Mouse (Mus musculus) MEL (cell line): ENCODE data around the gene Slc15a2. TPM values are rescaled to one million over a fixed set of nuclear protein-coding genes. Genes with fewer than 3 reads are reported as not detected.

ENCODE experiments used
- DNase-seq: peaks from one replicate; pipeline ENCODE4 v3.0.0; 2011; ENCODE audit warnings: low read depth, low spot score
- H3K27ac ChIP-seq: 2 replicates; pipeline ENCODE4 v1.5.1; 2012; ENCODE audit warnings: low read depth, mild to moderate bottlenecking, control low read depth, low read length, moderate library complexity; ENCODE audit not compliant: control insufficient read depth
- H3K27me3 ChIP-seq, 2 experiments: fragments of 150-350 bp in 1 of 2; sonication (generic) in 1 of 2; 2 replicates each; pipeline ENCODE4 v1.6.1; 2012; ENCODE audit warnings: low read length in 2 of 2, mild to moderate bottlenecking in 2 of 2, improper control_type of control experiment in 1 of 2, moderate library complexity in 1 of 2; ENCODE audit not compliant: insufficient read depth in 2 of 2, control insufficient read depth in 1 of 2
- H3K36me3 ChIP-seq, 2 experiments: 2 replicates each; pipeline ENCODE4 v1.6.1; 2012 to 2014; ENCODE audit warnings: low read length in 2 of 2, improper control_type of control experiment in 1 of 2, inconsistent platforms in 1 of 2, mild to moderate bottlenecking in 1 of 2; ENCODE audit not compliant: insufficient read depth in 2 of 2, control insufficient read depth in 1 of 2
- H3K4me1 ChIP-seq, 2 experiments: fragments of 150-350 bp in 1 of 2; sonication (generic) in 1 of 2; 2 replicates each; pipeline ENCODE4 v1.6.1; 2012; ENCODE audit warnings: low read length in 2 of 2, improper control_type of control experiment in 1 of 2, mild to moderate bottlenecking in 1 of 2; ENCODE audit not compliant: insufficient read depth in 2 of 2, control insufficient read depth in 1 of 2
- H3K4me3 ChIP-seq, 2 experiments: fragments of 150-350 bp in 1 of 2; sonication (generic) in 1 of 2; 2 replicates each; pipeline ENCODE4 v1.5.1; 2012; ENCODE audit warnings: low read depth in 2 of 2, low read length in 2 of 2, mild to moderate bottlenecking in 2 of 2, moderate library complexity in 2 of 2, control low read depth in 1 of 2, improper control_type of control experiment in 1 of 2; ENCODE audit not compliant: control insufficient read depth in 1 of 2, insufficient read depth in 1 of 2
- H3K79me2 ChIP-seq: 2 replicates; pipeline ENCODE4 v1.6.1; 2012; ENCODE audit warnings: mild to moderate bottlenecking, low read length, moderate library complexity; ENCODE audit not compliant: control insufficient read depth, poor library complexity, insufficient read depth
- H3K9ac ChIP-seq: 2 replicates; pipeline ENCODE4 v1.6.1; 2012; ENCODE audit warnings: low read depth, mild to moderate bottlenecking, control low read depth, low read length, moderate library complexity; ENCODE audit not compliant: control insufficient read depth, poor library complexity, severe bottlenecking
- H3K9me3 ChIP-seq: fragments of 150-350 bp; sonication (generic); replicated peaks from 2 replicates; pipeline ENCODE4 v1.6.1; 2012; ENCODE audit warnings: mild to moderate bottlenecking, low read length, improper control_type of control experiment, moderate library complexity; ENCODE audit not compliant: insufficient read depth
- BHLHE40 ChIP-seq: IDR thresholded peaks from 2 replicates; pipeline ENCODE4 v1.6.1; 2012; ENCODE audit warnings: low read depth, mild to moderate bottlenecking, inconsistent platforms, low read length, improper control_type of control experiment, borderline replicate concordance
- CHD1 ChIP-seq: IDR thresholded peaks from 2 replicates; pipeline ENCODE4 v1.6.1; 2012; ENCODE audit warnings: low read depth, mild to moderate bottlenecking, inconsistent platforms, low read length, improper control_type of control experiment
- CHD2 ChIP-seq: IDR thresholded peaks from 2 replicates; pipeline ENCODE4 v1.6.1; 2011; ENCODE audit warnings: low read length, improper control_type of control experiment
- ELF1 ChIP-seq: IDR thresholded peaks from 2 replicates; pipeline ENCODE4 v1.6.1; 2014; ENCODE audit warnings: low read depth, mild to moderate bottlenecking, inconsistent platforms, low read length, improper control_type of control experiment, moderate library complexity
- ETS1 ChIP-seq: IDR thresholded peaks from 2 replicates; pipeline ENCODE4 v1.6.1; 2012; ENCODE audit warnings: low read depth, mild to moderate bottlenecking, inconsistent platforms, low read length, improper control_type of control experiment, moderate library complexity
- GATA1 ChIP-seq: IDR thresholded peaks from 2 replicates; pipeline ENCODE4 v1.6.1; 2011; ENCODE audit warnings: low read depth, low read length, improper control_type of control experiment
- HCFC1 ChIP-seq: IDR thresholded peaks from 2 replicates; pipeline ENCODE4 v1.6.1; 2012; ENCODE audit warnings: low read depth, mild to moderate bottlenecking, inconsistent platforms, low read length, improper control_type of control experiment, moderate library complexity
- JUND ChIP-seq: IDR thresholded peaks from 2 replicates; pipeline ENCODE4 v1.6.1; 2011; ENCODE audit warnings: low read depth, mild to moderate bottlenecking, improper control_type of control experiment, low read length
- MXI1 ChIP-seq: IDR thresholded peaks from 2 replicates; pipeline ENCODE4 v1.6.1; 2011; ENCODE audit warnings: mild to moderate bottlenecking, low read depth, low read length, improper control_type of control experiment
- MYB ChIP-seq: IDR thresholded peaks from 2 replicates; pipeline ENCODE4 v1.6.1; 2011; ENCODE audit warnings: mild to moderate bottlenecking, low read depth, low read length, improper control_type of control experiment
- NRF1 ChIP-seq: IDR thresholded peaks from 2 replicates; pipeline ENCODE4 v1.6.1; 2014; ENCODE audit warnings: low read depth, mild to moderate bottlenecking, inconsistent platforms, low read length, improper control_type of control experiment, moderate library complexity; ENCODE audit not compliant: poor library complexity, insufficient read depth, severe bottlenecking
- POLR2A ChIP-seq, 2 experiments: IDR thresholded peaks; 2 replicates each; pipeline ENCODE4 v1.6.1; 2011 to 2012; ENCODE audit warnings: low read length in 2 of 2, mild to moderate bottlenecking in 2 of 2, control low read depth in 1 of 2, improper control_type of control experiment in 1 of 2, low read depth in 1 of 2, moderate library complexity in 1 of 2; ENCODE audit not compliant: control insufficient read depth in 1 of 2, insufficient read depth in 1 of 2, poor library complexity in 1 of 2
- RCOR1 ChIP-seq: IDR thresholded peaks from 2 replicates; pipeline ENCODE4 v1.6.1; 2012; ENCODE audit warnings: low read depth, mild to moderate bottlenecking, inconsistent platforms, low read length, improper control_type of control experiment
- ZC3H11A ChIP-seq: IDR thresholded peaks from 2 replicates; pipeline ENCODE4 v1.6.1; 2012; ENCODE audit warnings: low read depth, mild to moderate bottlenecking, inconsistent platforms, low read length, improper control_type of control experiment
- ZKSCAN1 ChIP-seq: IDR thresholded peaks from 2 replicates; pipeline ENCODE4 v1.6.1; 2012; ENCODE audit warnings: low read depth, mild to moderate bottlenecking, inconsistent platforms, low read length, improper control_type of control experiment, moderate library complexity
- ZNF384 ChIP-seq: IDR thresholded peaks from 2 replicates; pipeline ENCODE4 v1.6.1; 2012; ENCODE audit warnings: low read depth, mild to moderate bottlenecking, inconsistent platforms, low read length, improper control_type of control experiment
- polyA plus RNA-seq, 2 experiments: library from polyadenylated mRNA; stranded (reverse) in 1 of 2; unstranded in 1 of 2; fragments of >175 nt in 1 of 2; fragments of >200 nt in 1 of 2; gene quantifications; 2 replicates each; pipeline versions ENCODE4 v1.2.1 to v1.2.4; 2012; ENCODE audit warnings: low replicate concordance in 2 of 2, low read depth in 1 of 2; ENCODE audit not compliant: insufficient read length in 2 of 2, insufficient read depth in 1 of 2, missing spikeins in 1 of 2
- total RNA-seq: library from RNA; depleted of rRNA; stranded (reverse); fragments of 300-350 nt; gene quantifications from 2 replicates; pipeline ENCODE4 v1.2.3, GENCODE M21; 2012

The Slc15a2 gene
- total and polyA plus RNA-seq, 3 experiments = not detected

DNA sequence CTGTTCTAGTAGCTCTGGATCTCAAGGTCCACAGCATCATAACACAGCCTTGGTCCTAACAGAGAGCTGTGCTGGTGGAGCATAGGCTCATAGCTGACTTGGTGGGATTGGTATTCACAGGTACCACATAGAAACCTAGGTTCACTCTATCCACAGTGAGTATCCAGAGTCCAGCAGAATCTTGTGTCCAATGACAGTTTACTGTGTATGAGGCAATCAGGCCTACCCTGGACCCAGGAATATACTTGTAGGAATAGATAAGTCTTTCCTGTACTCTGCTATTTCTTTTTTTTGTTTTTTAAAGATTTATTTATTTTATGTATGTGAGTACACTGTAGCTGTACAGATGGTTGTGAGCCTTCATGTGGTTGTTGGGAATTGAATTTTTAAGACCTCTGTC lies 32.2 kb upstream of the Slc15a2 start:
- Histone ChIP-seq H3K79me2 (no peaks in the 10 kb centered on the region), H3K36me3 (peaks cover 0 to 4% of the 10 kb centered on the region in 2 experiments; a peak in 2 of 4 replicates), H3K27me3 (no peaks in the 10 kb centered on the region), H3K4me1 (peaks cover 0 to 5% of the 10 kb centered on the region in 2 experiments; a peak in 2 of 4 replicates), H3K9me3 (no peaks in the 10 kb centered on the region), H3K4me3 (no peak overlapping the region), H3K27ac (no peak overlapping the region), H3K9ac (no peak overlapping the region)
- no peak for DNase-seq
- no peak for TF ChIP-seq POLR2A (IDR thresholded peaks at IDR 0.05; ENCODE audit: control insufficient read depth in 1 of 2, insufficient read depth in 1 of 2, low read depth in 1 of 2, low read length in 2 of 2, poor library complexity in 1 of 2)
- no peak for TF ChIP-seq CHD1
- no peak for TF ChIP-seq GATA1
- no peak for TF ChIP-seq ZKSCAN1

DNA sequence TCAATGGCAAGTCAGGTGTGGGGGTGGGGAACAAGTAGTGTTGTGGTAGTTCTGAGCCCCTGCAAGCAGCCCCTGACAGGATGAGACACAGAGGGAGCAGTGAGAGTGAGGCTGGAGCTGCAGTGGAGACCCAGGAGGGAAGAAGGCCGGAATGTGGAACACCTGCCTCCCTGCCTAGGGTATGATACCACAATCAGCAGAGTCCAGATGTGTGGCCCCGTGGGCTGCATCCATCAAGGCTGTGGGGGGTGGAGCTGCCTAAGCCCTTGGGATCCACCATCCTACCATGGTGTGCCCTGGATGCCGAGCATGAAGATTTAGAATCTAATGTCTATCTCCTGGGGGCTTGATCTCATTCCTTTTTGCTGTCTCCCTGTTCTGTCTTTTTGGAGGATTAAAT lies 28.9 kb upstream of the Slc15a2 start:
- Histone ChIP-seq H3K27me3 (no peaks in the 10 kb centered on the region), H3K4me3 (no peak overlapping the region), H3K4me1 (no peaks in the 10 kb centered on the region), H3K36me3 (0 out of 4 replicates have a peak, but pooled peaks cover 0 to 2% of the 10 kb centered on the region in 2 experiments), H3K9me3 (no peaks in the 10 kb centered on the region), H3K79me2 (no peaks in the 10 kb centered on the region), H3K27ac (no peak overlapping the region), H3K9ac (no peak overlapping the region)
- TF ChIP-seq MYB = no peak
- no peak for TF ChIP-seq ELF1
- TF ChIP-seq ZNF384 = no peak
- TF ChIP-seq ZC3H11A = no peak
- TF ChIP-seq JUND = no peak
- no peak for TF ChIP-seq HCFC1
- no peak for DNase-seq

DNA sequence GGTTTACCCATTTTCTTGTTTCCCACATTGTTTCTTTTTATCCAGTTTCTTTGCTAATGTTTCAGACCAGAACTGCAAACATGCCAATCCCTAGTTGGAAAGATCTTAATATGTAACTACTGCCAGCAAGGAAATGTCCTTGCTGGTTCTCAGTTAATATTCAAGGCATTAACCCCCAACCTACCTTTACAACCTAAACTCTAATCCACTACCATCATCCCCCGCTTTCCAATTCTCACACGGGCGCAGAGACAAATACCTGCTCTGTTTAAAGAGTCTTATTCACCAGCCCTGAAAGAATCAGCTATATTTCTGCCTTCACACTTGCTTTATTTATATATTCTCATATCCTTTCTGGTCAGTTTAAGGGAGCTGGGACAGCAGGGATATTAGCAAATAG lies 23.9 kb upstream of the Slc15a2 start:
- no peak overlapping the region for H3K27ac ChIP-seq
- H3K27me3 ChIP-seq = no peaks in the 10 kb centered on the region
- H3K9me3 ChIP-seq = no peaks in the 10 kb centered on the region
- H3K4me1 ChIP-seq = no peaks in the 10 kb centered on the region
- H3K79me2 ChIP-seq = no peaks in the 10 kb centered on the region
- H3K36me3 ChIP-seq = no peaks in the 10 kb centered on the region
- no peak for TF ChIP-seq MXI1
- TF ChIP-seq NRF1 = no peak
- no peak for TF ChIP-seq ZC3H11A
- no peak for TF ChIP-seq CHD2
- TF ChIP-seq BHLHE40 = no peak
- TF ChIP-seq RCOR1 = no peak
- no peak for TF ChIP-seq ETS1
- TF ChIP-seq, all 39 proteins: peak for 0
- H3K9ac ChIP-seq = no peak overlapping the region
- DNase-seq = no peak
- H3K4me3 ChIP-seq = no peak overlapping the region
